ENCODE assay signal across 27 mouse cellular contexts in the genomic region with DNA sequence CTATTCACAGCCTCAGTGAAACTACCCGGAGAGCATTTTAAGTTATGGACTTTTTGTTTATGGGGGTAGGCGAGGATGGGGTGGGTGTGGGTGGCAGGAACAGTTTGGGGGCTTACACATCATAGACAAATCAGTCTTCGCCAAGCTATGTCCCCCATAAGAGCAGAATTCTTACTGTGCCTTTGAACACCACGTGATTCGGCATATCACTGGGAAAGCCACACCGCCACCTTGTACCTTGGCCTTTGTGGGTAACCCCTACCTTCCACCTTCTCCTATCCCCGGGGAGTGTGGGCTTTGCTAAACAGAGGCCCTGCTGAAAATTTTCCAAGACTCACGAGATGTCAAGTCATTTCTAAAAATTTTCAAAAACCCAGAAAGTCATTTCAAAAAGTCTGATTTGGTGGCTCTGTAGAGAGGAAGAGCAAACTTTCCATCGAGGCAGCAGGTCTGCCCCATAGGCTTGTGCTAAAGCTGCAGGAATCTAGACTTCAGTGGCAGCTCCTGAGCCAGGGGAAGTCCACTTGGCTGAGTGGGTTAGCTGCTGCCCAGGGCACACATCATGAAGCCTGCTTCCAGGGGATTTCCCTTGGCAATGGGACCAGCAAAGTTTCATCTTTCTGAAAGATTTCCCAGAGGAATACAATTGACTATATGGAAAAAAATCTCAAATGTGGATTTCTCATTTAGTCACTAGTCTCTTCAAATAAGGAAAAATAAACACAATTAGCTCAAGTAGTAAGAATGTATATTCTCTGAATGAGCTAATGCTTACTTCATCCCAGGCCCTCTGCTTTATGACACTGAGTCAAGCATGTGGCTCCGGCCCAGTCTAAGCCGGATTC. TPM values are rescaled to one million over a fixed set of nuclear protein-coding genes. Genes with fewer than 3 reads are reported as not detected.
DNase-seq lines count a peak whose midpoint lies in the region; ATAC-seq and TF ChIP-seq lines count a peak whose summit lies in the region.
"Had no signal": no experiment of that assay in that cellular context is flagged by ENCODE, and none has a peak within 500 bp of the region (broad histone marks: within the 10 kb centered on the region; RNA-seq: fewer than 3 reads in every experiment).

No protein-coding gene starts in this region.

- TF ChIP-seq POLR2A in myocyte (IDR thresholded peaks at IDR 0.05; ENCODE audit: insufficient read length, low read depth), result no peak

- no peaks in the 10 kb centered on the region for H3K27me3 ChIP-seq in myocyte (ENCODE audit: control insufficient read depth, insufficient read depth, insufficient read length)
- H3K27me3 ChIP-seq: limb, embryonic 13.5 days; lung, embryonic 15.5 days; neural tube, embryonic 12.5 days had no signal

- TF ChIP-seq CTCF in left cerebral cortex, adult 2 months (IDR thresholded peaks at IDR 0.05), result no peak

- H3K4me2 ChIP-seq in myocyte (ENCODE audit: low read depth), result peak overlapping the region; percentile 14
- H3K4me2 ChIP-seq: limb, embryonic 13.5 days; liver, embryonic 11.5 days; lung, embryonic 15.5 days; midbrain, embryonic 11.5 days; neural tube, embryonic 12.5 days had no signal

- intact Hi-C loops in heart, postnatal 14 days (cut with DNase I), result no loop called here
- intact Hi-C loops in left cerebral cortex, adult 2 months (cut with DNase I), result no loop called here

- H3K4me3 ChIP-seq in myocyte, result no peak overlapping the region
- H3K4me3 ChIP-seq in left cerebral cortex, adult 2 months, result no peak overlapping the region
- H3K4me3 ChIP-seq: gastrocnemius, adult 2 months; heart, adult 2 months; limb, embryonic 13.5 days; lung, embryonic 15.5 days; neural tube, embryonic 12.5 days had no signal

- no peaks in the 10 kb centered on the region for H3K79me2 ChIP-seq in myocyte (ENCODE audit: control insufficient read depth, insufficient read depth)

- peak; percentile 53 for DNase-seq in heart, adult 11 months
- DNase-seq in heart, postnatal 14 days, result no peak
- no peak for DNase-seq in left cerebral cortex, adult 2 months (ENCODE audit: extremely low spot score in 1 of 2, low spot score in 2 of 2)
- DNase-seq in urinary bladder, adult 18-20 months (ENCODE audit: low spot score in 2 of 2), result no peak
- no peak for DNase-seq in frontal cortex, postnatal 10 days (ENCODE audit: low spot score in 2 of 2)
- DNase-seq: adrenal gland, postnatal 10 days; cerebellum, adult 11 months; cerebellum, adult 9-10 months; cerebellum, postnatal 36 days; gastrocnemius, adult 2 months; gastrocnemius, postnatal 36 days; heart, adult 2 months; kidney, adult 9 months; kidney, postnatal 10 days; right cerebral cortex, adult 18-20 months had no signal

- peak; percentile 19 for ATAC-seq in CD4-positive, CD25-positive, alpha-beta regulatory T cell, adult 4 months
- ATAC-seq in activated CD4-positive, CD25-positive, alpha-beta regulatory T cell, adult 4 months, result peak; percentile 24
- ATAC-seq: forebrain, embryonic 14.5 days; hindbrain, postnatal 0 days; intestine, postnatal 0 days; midbrain, embryonic 16.5 days had no signal

- H3K27ac ChIP-seq in left cerebral cortex, adult 2 months, result no peak overlapping the region
- H3K27ac ChIP-seq: gastrocnemius, adult 2 months; heart, adult 2 months; hindbrain, postnatal 0 days; limb, embryonic 13.5 days; lung, embryonic 15.5 days; neural tube, embryonic 12.5 days had no signal

- no peak overlapping the region for H3ac ChIP-seq in myocyte (ENCODE audit: control insufficient read depth, insufficient read length)

- H3K36me3 ChIP-seq in myocyte (ENCODE audit: control insufficient read depth, insufficient read depth), result no peaks in the 10 kb centered on the region
- H3K36me3 ChIP-seq: limb, embryonic 13.5 days; lung, embryonic 15.5 days; neural tube, embryonic 12.5 days had no signal

TF ChIP-seq in myocyte, 11 proteins besides CTCF, POLR2A, EP300 and RAD21:
- no peak for TF ChIP-seq REST (IDR thresholded peaks at IDR 0.05; ENCODE audit: insufficient read depth, insufficient read length)
- TF ChIP-seq SRF (IDR thresholded peaks at IDR 0.05; ENCODE audit: control insufficient read depth, insufficient read length, low read depth), result no peak
- no peak for TF ChIP-seq MYOG (IDR thresholded peaks at IDR 0.05; ENCODE audit: control insufficient read depth in 1 of 3, insufficient read depth in 1 of 3, insufficient read length in 2 of 3, low read depth in 2 of 3)
- TF ChIP-seq E2F4 (IDR thresholded peaks at IDR 0.05; ENCODE audit: insufficient read depth), result no peak
- TF ChIP-seq TCF3 (IDR thresholded peaks at IDR 0.05; ENCODE audit: insufficient read length, low read depth), result no peak
- no peak for TF ChIP-seq MAX (IDR thresholded peaks at IDR 0.05; ENCODE audit: low read depth)
- TF ChIP-seq POLR2AphosphoS2 (IDR thresholded peaks at IDR 0.05; ENCODE audit: insufficient read length, low read depth), result no peak
- TF ChIP-seq MYOD1 (IDR thresholded peaks at IDR 0.05; ENCODE audit: control insufficient read depth in 1 of 3, insufficient read length in 2 of 3, low read depth in 2 of 3), result no peak
- TF ChIP-seq USF1 (IDR thresholded peaks at IDR 0.05; ENCODE audit: low read depth), result no peak
- no peak for TF ChIP-seq CEBPB (IDR thresholded peaks at IDR 0.05; ENCODE audit: insufficient read depth, poor library complexity, severe bottlenecking)
- TF ChIP-seq TCF12 (IDR thresholded peaks at IDR 0.05; ENCODE audit: insufficient read depth, poor library complexity, severe bottlenecking), result no peak

RNA-seq across cellular contexts. Expression of gene Psma6, which starts 8.9 kb away (rescaled TPM):
- total RNA-seq in heart, postnatal 14 days (2021), result 100 to 1,000 TPM; 160 to 168 TPM
- polyA plus RNA-seq in CD4-positive, CD25-positive, alpha-beta regulatory T cell, adult 4 months (2017; shearing (Covaris generic)), result 100 to 1,000 TPM; 249 to 250 TPM
- 100 to 1,000 TPM; 282 to 307 TPM for polyA plus RNA-seq in activated CD4-positive, CD25-positive, alpha-beta regulatory T cell, adult 4 months (2017; shearing (Covaris generic))
- polyA plus RNA-seq in myocyte (2012; fragmentation: generic; extraction: Trizol), result 266 TPM
- 100 to 1,000 TPM; 120 to 136 TPM for total RNA-seq in left cerebral cortex, adult 2 months (2021)
